Mouse (Mus musculus) liver, postnatal 0 days (tissue): Measurements from ENCODE around the gene Jpt2. TPM values are rescaled to one million over a fixed set of nuclear protein-coding genes. Genes with fewer than 3 reads are reported as not detected.

Experiments used
- ATAC-seq: fragments of 200-750 bp; cut with Nextera tagmentation; 2 replicates; pipeline ENCODE4 v1.8.0; 2017; ENCODE audit warnings: mild to moderate bottlenecking, moderate library complexity
- DNase-seq: peaks from one replicate; pipeline ENCODE4 v3.0.0-alpha.2; 2016
- H3K27ac ChIP-seq: fragments of 300-500 bp; sonication (generic); 2 replicates; pipeline ENCODE4 v1.5.1; 2014; ENCODE audit warnings: antibody characterized with exemption, moderate library complexity, mild to moderate bottlenecking, low read depth
- H3K27me3 ChIP-seq: fragments of 300-500 bp; sonication (generic); 2 replicates; pipeline ENCODE4 v1.6.1; 2014; ENCODE audit warnings: low read length, control low read depth, mixed read lengths; ENCODE audit not compliant: insufficient read depth
- H3K36me3 ChIP-seq: fragments of 300-500 bp; sonication (generic); replicated peaks from 2 replicates; pipeline ENCODE4 v1.6.1; 2014; ENCODE audit warnings: mild to moderate bottlenecking, control low read depth, low read length, moderate library complexity, mixed read lengths; ENCODE audit not compliant: insufficient read depth
- H3K4me1 ChIP-seq: fragments of 300-500 bp; sonication (generic); 2 replicates; pipeline ENCODE4 v1.6.1; 2014; ENCODE audit warnings: antibody characterized with exemption, mild to moderate bottlenecking, control low read depth; ENCODE audit not compliant: insufficient read depth
- H3K4me2 ChIP-seq: fragments of 300-500 bp; sonication (generic); 2 replicates; pipeline ENCODE4 v1.6.1; 2014; ENCODE audit warnings: low read depth, mild to moderate bottlenecking, low read length, moderate library complexity, mixed read lengths
- H3K4me3 ChIP-seq: fragments of 300-500 bp; sonication (generic); 2 replicates; pipeline ENCODE4 v1.5.1; 2014; ENCODE audit warnings: low read depth, low read length
- H3K9ac ChIP-seq: fragments of 300-500 bp; sonication (generic); replicated peaks from 2 replicates; pipeline ENCODE4 v1.6.1; 2014; ENCODE audit warnings: mild to moderate bottlenecking, moderate library complexity
- H3K9me3 ChIP-seq: fragments of 300-500 bp; sonication (generic); 2 replicates; pipeline ENCODE4 v1.6.1; 2016; ENCODE audit warnings: mild to moderate bottlenecking, control low read depth, low read length, mixed read lengths
- CTCF ChIP-seq: sonication (generic); IDR thresholded peaks from 2 replicates; pipeline ENCODE4 v1.5.1; 2016; ENCODE audit warnings: antibody characterized with exemption, low read depth
- EP300 ChIP-seq: IDR thresholded peaks from 2 replicates; pipeline ENCODE4 v1.6.1; 2016; ENCODE audit warnings: antibody characterized with exemption, low read depth, mild to moderate bottlenecking
- WGBS: fragments of 180-500 bp; shearing (Covaris S2); extraction: QIAGEN DNeasy Blood & Tissue Kit; methylation state at CpG from one replicate; pipeline ENCODE4 v1.1.7; 2014; ENCODE audit not compliant: insufficient replicate concordance; 5-methylcytosine and 5-hydroxymethylcytosine counted together
- polyA plus RNA-seq: library from polyadenylated mRNA; unstranded; fragments of >200 nt; fragmentation: Nextera tagmentation; extraction: Ambion mirVana; gene quantifications from 2 replicates; pipeline ENCODE4 v1.2.1, GENCODE M21; 2015

Jpt2 gene
- polyA plus RNA-seq, 1 experiment from 2014 or later: 25.1 TPM

GRCm38 (mm10) chr17:24902124-24902523, 58.4 kb downstream of the Jpt2 start:
- H3K27ac ChIP-seq: peak overlapping the region; percentile 89

GRCm38 (mm10) chr17:24900014-24900413, 60.5 kb downstream of the Jpt2 start:
- Histone ChIP-seq H3K27me3 (no peaks in the 10 kb centered on the region), H3K9me3 (no peaks in the 10 kb centered on the region), H3K4me1 (peaks cover 28% of the 10 kb centered on the region), H3K4me3 (no peak overlapping the region), H3K27ac (no peak overlapping the region), H3K9ac (no peak overlapping the region), H3K4me2 (no peak overlapping the region), H3K36me3 (peaks cover 69% of the 10 kb centered on the region)
- no peak for ATAC-seq
- WGBS: 94% methylated on average over 6 of the region's 6 CpGs
- no peak for DNase-seq
- TF ChIP-seq EP300 (no peak), CTCF (no peak)

More at GRCm38 (mm10) chr17:24902124-24902523, 58.4 kb downstream of the Jpt2 start:
- H3K9ac ChIP-seq: 0 out of 2 replicates have a peak overlapping the region, but pooled peaks have one; percentile 5
- DNase-seq (no peak), ATAC-seq (no peak)
- H3K36me3 ChIP-seq: peaks cover 89% of the 10 kb centered on the region
- H3K27me3 ChIP-seq: no peaks in the 10 kb centered on the region
- H3K9me3 ChIP-seq: no peaks in the 10 kb centered on the region
- WGBS: 90% methylated on average over 5 of the region's 5 CpGs
- H3K4me2 ChIP-seq: peak overlapping the region; percentile 56
- no peak for TF ChIP-seq EP300
- TF ChIP-seq CTCF: no peak
- H3K4me1 ChIP-seq: peaks cover 19% of the 10 kb centered on the region
- H3K4me3 ChIP-seq: no peak overlapping the region

GRCm38 (mm10) chr17:24899153-24899552, 61.3 kb downstream of the Jpt2 start:
- Histone ChIP-seq H3K27me3 (no peaks in the 10 kb centered on the region), H3K4me3 (no peak overlapping the region), H3K4me2 (no peak overlapping the region), H3K36me3 (peaks cover 61% of the 10 kb centered on the region), H3K4me1 (peaks cover 32% of the 10 kb centered on the region), H3K9ac (no peak overlapping the region), H3K27ac (no peak overlapping the region), H3K9me3 (no peaks in the 10 kb centered on the region)
- ATAC-seq: no peak
- 79% methylated on average over 5 of the region's 5 CpGs for WGBS
- TF ChIP-seq CTCF (no peak), EP300 (no peak)
- no peak for DNase-seq

DNA sequence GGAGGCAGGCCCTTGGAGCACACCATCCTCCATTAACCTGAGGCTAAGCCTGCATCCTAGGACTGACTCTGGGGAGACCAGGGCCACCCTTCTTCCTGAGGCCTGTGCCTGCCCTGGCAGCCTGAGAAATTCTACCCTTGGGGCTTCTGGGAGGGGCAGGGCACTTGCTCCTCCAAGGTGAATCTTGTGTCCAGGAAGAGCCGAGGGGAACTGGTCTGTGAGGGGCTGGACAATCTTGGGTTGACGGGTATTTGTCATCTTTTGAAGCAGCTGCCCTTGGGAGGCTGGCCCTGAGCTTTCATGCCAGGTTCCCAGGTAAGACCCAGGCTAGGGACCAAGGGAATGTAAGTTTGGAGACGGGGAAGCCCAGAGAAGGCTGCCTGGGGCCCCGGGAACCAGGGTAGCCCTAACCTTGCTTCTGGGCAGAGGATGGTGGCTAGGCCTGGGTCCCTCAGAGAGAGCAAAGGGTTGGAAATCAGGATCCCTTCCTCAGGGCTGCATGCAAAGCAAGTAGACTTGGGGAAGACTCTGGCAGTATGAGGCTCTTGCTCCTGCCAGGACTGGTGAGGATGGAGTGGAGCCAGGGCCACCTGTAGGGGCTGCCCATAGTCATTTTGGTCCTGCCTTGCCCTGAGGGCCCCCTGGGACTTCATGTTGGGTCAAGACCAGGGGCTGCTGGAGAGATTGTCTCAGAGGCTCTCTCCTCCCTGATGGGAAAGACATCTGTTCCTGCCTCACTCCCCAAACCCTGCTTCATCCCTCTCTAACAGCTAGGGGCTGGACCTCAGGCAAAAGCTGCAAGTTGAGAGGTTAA, 62.2 kb downstream of the Jpt2 start:
- TF ChIP-seq EP300 (no peak), CTCF (no peak)
- DNase-seq (no peak), ATAC-seq (no peak)
- Histone ChIP-seq H3K27me3 (no peaks in the 10 kb centered on the region), H3K4me1 (peaks cover 32% of the 10 kb centered on the region), H3K4me3 (no peak overlapping the region), H3K27ac (no peak overlapping the region), H3K9me3 (no peaks in the 10 kb centered on the region), H3K36me3 (peaks cover 59% of the 10 kb centered on the region), H3K9ac (no peak overlapping the region), H3K4me2 (no peak overlapping the region)
- 87% methylated on average over 4 of the region's 4 CpGs for WGBS

DNA sequence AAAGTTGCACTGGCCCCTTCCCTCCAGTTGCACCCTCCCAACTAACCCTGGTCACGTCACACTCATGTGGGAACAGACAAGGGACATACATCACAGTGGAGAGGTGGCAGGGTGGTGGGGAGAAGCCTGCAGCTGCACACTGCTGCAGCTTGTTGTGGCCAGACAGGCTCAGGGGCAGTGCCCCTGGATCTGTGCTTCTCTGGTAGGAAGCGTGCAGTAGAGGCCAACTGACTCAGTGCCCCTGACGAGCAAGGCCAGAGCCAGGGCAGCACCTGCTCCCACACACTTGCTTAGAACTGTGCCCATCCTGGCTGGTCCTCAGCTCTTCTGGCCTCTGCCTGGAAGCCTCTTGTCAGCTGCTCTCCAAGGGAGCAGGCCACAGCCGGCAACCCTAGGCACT, 62.9 kb downstream of the Jpt2 start:
- ATAC-seq (no peak), DNase-seq (no peak)
- Histone ChIP-seq H3K4me3 (peak overlapping the region; percentile 86; the same call in 1 of the 2 replicates), H3K36me3 (peaks cover 60% of the 10 kb centered on the region), H3K27ac (no peak overlapping the region), H3K9ac (no peak overlapping the region), H3K27me3 (no peaks in the 10 kb centered on the region), H3K9me3 (no peaks in the 10 kb centered on the region), H3K4me1 (peaks cover 32% of the 10 kb centered on the region), H3K4me2 (peak overlapping the region; percentile 87)
- TF ChIP-seq EP300 (no peak), CTCF (no peak)
- WGBS: 88% methylated on average over 4 of the region's 4 CpGs

- DNase-seq: no peak
- Histone ChIP-seq H3K36me3 (peaks cover 60% of the 10 kb centered on the region), H3K4me2 (peak overlapping the region; percentile 87), H3K9me3 (no peaks in the 10 kb centered on the region), H3K4me3 (peak overlapping the region; percentile 86), H3K9ac (peak overlapping the region; percentile 89), H3K27ac (peak overlapping the region; percentile 58), H3K4me1 (peaks cover 27% of the 10 kb centered on the region), H3K27me3 (no peaks in the 10 kb centered on the region)
- no peak for ATAC-seq
- TF ChIP-seq CTCF (no peak), EP300 (no peak)
- WGBS: 41% methylated on average over 11 of the region's 11 CpGs
These were observed 63.6 kb downstream of the Jpt2 start for GRCm38 (mm10) chr17:24896993-24897269.
